Mouse (Mus musculus): Measurements from ENCODE around the gene Mtnr1a. TPM values are rescaled to one million over a fixed set of nuclear protein-coding genes. Genes with fewer than 3 reads are reported as not detected.

Mtnr1a gene
- total and polyA plus RNA-seq, 2 experiments from 2014 or later = 0.19 to 0.38 TPM

GRCm38 (mm10) chr8:45050451-45050850, 18.5 kb upstream of the Mtnr1a start:
- Histone ChIP-seq H3K27ac (ENCODE audit: low read depth, low read length) (no peak overlapping the region), H3K4me2 (ENCODE audit: low read depth) (no peak overlapping the region), H3K27me3 (ENCODE audit: insufficient read depth, low read length) (no peaks in the 10 kb centered on the region), H3K36me3 (ENCODE audit: insufficient read depth) (peaks cover 17% of the 10 kb centered on the region; the same call in 1 of the 2 replicates), H3K4me1 (ENCODE audit: insufficient read depth) (no peaks in the 10 kb centered on the region), H3K9me3 (ENCODE audit: low read length) (no peaks in the 10 kb centered on the region), H3K4me3 (ENCODE audit: low read depth, low read length) (no peak overlapping the region), H3K9ac (no peak overlapping the region)
- WGBS = 85% methylated on average over 8 of the region's 8 CpGs
- TF ChIP-seq CTCF (IDR thresholded peaks at IDR 0.05; ENCODE audit: low read depth) = no peak
- ATAC-seq = no peak
- DNase-seq = no peak

- Histone ChIP-seq H3K27ac (ENCODE audit: low read depth, low read length) (no peak overlapping the region), H3K4me1 (ENCODE audit: insufficient read depth) (no peaks in the 10 kb centered on the region), H3K4me3 (ENCODE audit: low read depth, low read length) (no peak overlapping the region), H3K27me3 (ENCODE audit: insufficient read depth, low read length) (no peaks in the 10 kb centered on the region), H3K9ac (no peak overlapping the region), H3K36me3 (ENCODE audit: insufficient read depth) (peaks cover 17% of the 10 kb centered on the region; the same call in 1 of the 2 replicates), H3K4me2 (ENCODE audit: low read depth) (no peak overlapping the region), H3K9me3 (ENCODE audit: low read length) (no peaks in the 10 kb centered on the region)
- 94% methylated on average over 30 of the region's 30 CpGs for WGBS
- no peak for DNase-seq
- no peak for ATAC-seq
- no peak for TF ChIP-seq CTCF (IDR thresholded peaks at IDR 0.05; ENCODE audit: low read depth)
These were observed 17.7 kb upstream of the Mtnr1a start for GRCm38 (mm10) chr8:45051236-45051635.

- Histone ChIP-seq H3K27ac (ENCODE audit: low read depth, low read length) (no peak overlapping the region), H3K9me3 (ENCODE audit: low read length) (no peaks in the 10 kb centered on the region), H3K4me1 (ENCODE audit: insufficient read depth) (no peaks in the 10 kb centered on the region), H3K36me3 (ENCODE audit: insufficient read depth) (peaks cover 13% of the 10 kb centered on the region; the same call in 1 of the 2 replicates), H3K4me3 (ENCODE audit: low read depth, low read length) (no peak overlapping the region), H3K4me2 (ENCODE audit: low read depth) (no peak overlapping the region), H3K9ac (no peak overlapping the region), H3K27me3 (ENCODE audit: insufficient read depth, low read length) (no peaks in the 10 kb centered on the region)
- 83% methylated on average over 1 of the region's 1 CpGs for WGBS
- DNase-seq (no peak), ATAC-seq (no peak)
- TF ChIP-seq CTCF (IDR thresholded peaks at IDR 0.05; ENCODE audit: low read depth) = peak; percentile 35; the same call in 1 of the 2 replicates
These were observed 16.7 kb upstream of the Mtnr1a start for GRCm38 (mm10) chr8:45052205-45052604.

GRCm38 (mm10) chr8:45052618-45053017, 16.3 kb upstream of the Mtnr1a start:
- Histone ChIP-seq H3K27ac (ENCODE audit: low read depth, low read length) (no peak overlapping the region), H3K4me3 (ENCODE audit: low read depth, low read length) (no peak overlapping the region), H3K9me3 (ENCODE audit: low read length) (no peaks in the 10 kb centered on the region), H3K36me3 (ENCODE audit: insufficient read depth) (peaks cover 13% of the 10 kb centered on the region; the same call in 1 of the 2 replicates), H3K9ac (no peak overlapping the region), H3K4me1 (ENCODE audit: insufficient read depth) (no peaks in the 10 kb centered on the region), H3K27me3 (ENCODE audit: insufficient read depth, low read length) (no peaks in the 10 kb centered on the region), H3K4me2 (ENCODE audit: low read depth) (no peak overlapping the region)
- ATAC-seq (no peak; the same call in 1 of the 2 replicates), DNase-seq (no peak)
- TF ChIP-seq CTCF (IDR thresholded peaks at IDR 0.05; ENCODE audit: low read depth) = no peak
- 85% methylated on average over 9 of the region's 9 CpGs for WGBS

GRCm38 (mm10) chr8:45055500-45055899, 13.4 kb upstream of the Mtnr1a start:
- peaks cover 12% of the 10 kb centered on the region; the same call in 1 of the 2 replicates for H3K36me3 ChIP-seq (ENCODE audit: insufficient read depth)
- ATAC-seq = no peak
- H3K9ac ChIP-seq = no peak overlapping the region
- no peak overlapping the region for H3K27ac ChIP-seq (ENCODE audit: low read depth, low read length)
- H3K4me3 ChIP-seq (ENCODE audit: low read depth, low read length) = no peak overlapping the region
- WGBS = 95% methylated on average over 3 of the region's 3 CpGs
- no peaks in the 10 kb centered on the region for H3K9me3 ChIP-seq (ENCODE audit: low read length)
- no peaks in the 10 kb centered on the region for H3K4me1 ChIP-seq (ENCODE audit: insufficient read depth)
- no peaks in the 10 kb centered on the region for H3K27me3 ChIP-seq (ENCODE audit: insufficient read depth, low read length)
- DNase-seq = no peak
- no peak overlapping the region for H3K4me2 ChIP-seq (ENCODE audit: low read depth)
- peak; percentile 11; the same call in 1 of the 2 replicates for TF ChIP-seq CTCF (IDR thresholded peaks at IDR 0.05; ENCODE audit: low read depth)

GRCm38 (mm10) chr8:45056810-45057209, 12.1 kb upstream of the Mtnr1a start:
- Histone ChIP-seq H3K27me3 (ENCODE audit: insufficient read depth, low read length) (no peaks in the 10 kb centered on the region), H3K4me2 (ENCODE audit: low read depth) (no peak overlapping the region), H3K27ac (ENCODE audit: low read depth, low read length) (no peak overlapping the region), H3K36me3 (ENCODE audit: insufficient read depth) (peaks cover 1% of the 10 kb centered on the region; the same call in 1 of the 2 replicates), H3K9me3 (ENCODE audit: low read length) (no peaks in the 10 kb centered on the region), H3K9ac (no peak overlapping the region), H3K4me1 (ENCODE audit: insufficient read depth) (no peaks in the 10 kb centered on the region), H3K4me3 (ENCODE audit: low read depth, low read length) (no peak overlapping the region)
- WGBS = 24% methylated on average over 2 of the region's 3 CpGs
- ATAC-seq = no peak
- no peak for DNase-seq
- TF ChIP-seq CTCF (IDR thresholded peaks at IDR 0.05; ENCODE audit: low read depth) = peak; percentile 32; the same call in 1 of the 2 replicates

- H3K9me3 ChIP-seq (ENCODE audit: low read length) = no peaks in the 10 kb centered on the region
- no peaks in the 10 kb centered on the region for H3K4me1 ChIP-seq (ENCODE audit: insufficient read depth)
- no peak overlapping the region for H3K9ac ChIP-seq
- H3K36me3 ChIP-seq (ENCODE audit: insufficient read depth) = no peaks in the 10 kb centered on the region
- no peak for ATAC-seq
- no peaks in the 10 kb centered on the region for H3K27me3 ChIP-seq (ENCODE audit: insufficient read depth, low read length)
- no peak overlapping the region for H3K27ac ChIP-seq (ENCODE audit: low read depth, low read length)
- TF ChIP-seq CTCF (IDR thresholded peaks at IDR 0.05; ENCODE audit: low read depth) = no peak
- no peak overlapping the region for H3K4me3 ChIP-seq (ENCODE audit: low read depth, low read length)
- no peak for DNase-seq
- 95% methylated on average over 2 of the region's 2 CpGs for WGBS
- no peak overlapping the region for H3K4me2 ChIP-seq (ENCODE audit: low read depth)
These were observed 8.9 kb upstream of the Mtnr1a start for GRCm38 (mm10) chr8:45060083-45060482.

Data from forebrain, postnatal 0 days (tissue).